Mouse (Mus musculus) kidney, adult 9 months (tissue): ENCODE data around the gene Icam1.

Experiments used
- DNase-seq: peaks from one replicate; pipeline ENCODE4 v3.0.0; 2022

The Icam1 gene

DNA sequence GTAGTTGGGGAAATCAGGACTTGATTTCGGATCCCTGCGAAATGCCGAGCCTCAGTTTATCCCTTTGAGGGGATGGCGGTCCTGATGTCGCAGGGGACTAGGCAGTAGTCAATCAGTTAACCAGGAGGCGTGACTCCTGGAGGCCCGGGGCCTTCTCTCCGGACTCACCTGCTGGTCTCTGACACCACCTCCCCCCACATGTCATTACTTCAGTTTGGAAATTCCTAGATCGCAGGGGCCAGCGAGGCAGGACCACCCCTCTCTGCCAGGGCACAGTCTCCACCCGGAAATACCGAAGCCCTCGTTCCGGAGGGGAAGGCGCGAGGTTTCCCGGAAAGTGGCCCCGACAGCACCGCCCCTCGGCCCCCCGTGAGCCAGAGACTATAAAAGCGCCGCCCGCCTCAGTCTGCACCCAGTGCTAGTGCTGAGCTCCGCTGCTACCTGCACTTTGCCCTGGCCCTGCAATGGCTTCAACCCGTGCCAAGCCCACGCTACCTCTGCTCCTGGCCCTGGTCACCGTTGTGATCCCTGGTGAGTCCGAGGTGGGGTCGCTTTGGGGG lies at the start of gene Icam1:
Gene Icam1 (plus strand): TSS at position 415 of the 560 bp plus-strand sequence.
- DNase-seq: peak; percentile 90

DNA sequence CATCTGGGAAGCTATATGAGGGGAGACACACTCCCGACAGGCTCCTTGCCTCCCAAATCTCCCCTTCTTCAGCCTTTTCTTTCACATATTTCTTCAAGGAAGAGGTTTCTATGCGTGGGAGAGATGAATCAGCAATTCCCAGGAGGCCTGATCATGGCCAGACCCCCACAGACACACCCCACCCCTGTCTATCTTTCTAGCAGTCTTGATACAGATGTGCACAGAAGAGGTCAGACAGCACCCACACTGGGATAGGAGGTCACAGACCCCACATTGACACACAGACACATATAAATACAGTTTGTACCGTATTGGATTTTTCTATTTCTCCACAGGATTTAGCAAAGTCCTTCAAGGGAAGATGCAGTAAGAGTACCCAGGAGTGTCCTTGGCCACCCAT lies 49.8 kb upstream of the Icam1 start:
- no peak for DNase-seq

DNA sequence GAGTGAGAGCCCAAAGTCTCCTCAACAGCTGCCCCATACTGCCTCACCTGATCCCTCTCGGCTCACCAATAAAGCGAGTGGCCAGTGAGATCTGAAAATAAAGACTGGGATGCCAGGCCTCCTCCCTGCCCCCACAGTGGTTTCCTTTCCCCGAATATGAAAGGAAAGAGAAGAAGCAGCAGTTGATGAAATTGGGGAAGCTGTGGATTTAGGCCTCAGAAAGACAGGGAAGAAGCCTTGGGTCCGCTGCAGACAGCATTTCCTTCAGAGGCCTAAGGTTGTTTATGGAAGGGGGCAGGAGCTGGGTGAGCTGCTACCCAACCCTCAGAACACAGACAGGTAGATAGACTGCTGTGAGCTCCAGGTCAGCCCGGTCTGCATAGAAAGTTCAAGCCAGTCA lies 49.0 kb upstream of the Icam1 start:
- DNase-seq: no peak

DNA sequence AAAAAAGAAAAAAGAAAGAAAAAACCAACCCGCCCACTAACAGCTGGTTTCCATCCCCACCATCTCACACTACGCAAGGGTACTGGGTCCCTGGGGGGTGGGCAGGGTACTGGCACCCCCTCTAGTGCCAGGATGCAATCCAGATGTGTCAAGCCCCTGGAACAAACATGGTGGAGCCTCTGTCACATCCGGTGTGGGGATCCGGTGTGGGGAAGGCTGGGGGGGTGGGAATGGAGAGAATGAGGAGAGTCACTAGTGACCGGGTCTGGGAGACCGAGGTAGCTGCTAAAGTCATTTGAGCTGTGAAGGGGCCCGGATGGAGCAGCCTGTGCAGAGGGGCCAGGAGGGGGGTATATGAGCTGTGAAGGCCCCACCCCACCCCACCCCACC lies 44.0 kb upstream of the Icam1 start:
- DNase-seq: no peak

DNA sequence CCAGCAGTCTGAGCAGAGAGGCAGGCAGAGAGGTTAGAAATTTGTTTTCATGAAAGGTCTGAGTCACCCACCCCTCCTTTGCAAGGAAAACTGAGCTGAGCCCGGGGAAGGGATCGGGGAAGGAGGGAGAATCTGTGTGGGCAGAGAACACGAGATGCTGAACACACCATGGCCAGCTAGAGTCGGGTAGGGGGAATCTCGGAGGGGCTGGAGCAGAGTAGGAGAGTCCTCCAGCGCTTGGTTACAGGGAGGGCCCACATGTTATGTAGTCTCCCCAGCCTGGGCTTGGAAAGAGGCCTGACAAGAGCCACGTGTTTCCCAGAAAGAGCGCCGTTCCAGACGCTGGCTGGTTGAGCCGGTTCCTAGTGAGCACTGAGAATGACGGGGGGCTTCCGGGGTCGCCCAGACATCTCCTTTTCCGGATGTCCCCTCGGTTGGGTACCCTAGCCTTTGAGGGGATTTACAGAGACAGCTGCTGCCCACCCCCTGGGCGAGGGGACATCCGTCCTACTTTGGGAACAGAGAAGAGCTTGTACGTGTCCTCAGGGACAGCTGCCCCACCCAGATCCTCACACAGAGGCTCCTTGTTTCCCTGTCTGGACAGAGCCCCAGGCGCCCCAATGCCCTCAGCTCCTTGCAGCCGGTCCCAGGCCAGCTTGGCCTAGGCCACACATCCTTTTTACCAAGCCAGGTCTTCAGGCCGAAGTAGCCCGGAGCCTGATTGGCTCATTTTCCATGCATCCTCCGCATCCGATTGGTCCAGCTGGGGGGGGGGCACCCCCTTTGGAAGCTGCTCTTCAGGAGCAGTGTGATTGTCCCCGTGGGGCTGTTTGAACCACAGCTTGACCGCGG lies 43.4 kb upstream of the Icam1 start:
- peak; percentile 43 for DNase-seq

DNA sequence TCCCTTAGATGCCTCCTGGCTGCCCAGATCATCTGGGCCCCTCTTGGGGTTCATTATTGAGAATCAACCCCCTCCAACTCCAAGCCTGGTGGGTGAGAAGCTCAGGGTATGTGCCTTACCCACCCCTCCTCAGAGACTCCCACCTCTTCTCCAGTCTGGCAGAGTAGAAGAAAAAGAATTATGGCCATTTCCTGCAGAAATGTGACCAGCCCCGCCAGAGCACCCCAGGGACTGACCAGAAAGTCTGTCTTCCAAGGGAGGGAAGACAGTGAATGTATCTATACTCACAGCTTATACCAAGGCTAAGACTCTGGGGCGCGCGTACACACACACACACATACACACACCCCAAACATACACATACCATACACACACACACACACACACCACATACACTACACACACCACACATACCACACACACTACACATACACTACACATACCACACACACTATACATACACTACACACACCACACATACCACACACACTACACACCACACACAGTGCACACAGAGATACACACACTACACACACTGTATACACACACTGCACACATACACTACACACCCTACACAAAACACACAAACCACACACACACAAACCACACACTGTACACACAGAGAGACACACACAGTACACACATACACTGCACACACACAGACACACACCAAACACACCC lies 42.6 kb upstream of the Icam1 start:
- DNase-seq: peak; percentile 27

DNA sequence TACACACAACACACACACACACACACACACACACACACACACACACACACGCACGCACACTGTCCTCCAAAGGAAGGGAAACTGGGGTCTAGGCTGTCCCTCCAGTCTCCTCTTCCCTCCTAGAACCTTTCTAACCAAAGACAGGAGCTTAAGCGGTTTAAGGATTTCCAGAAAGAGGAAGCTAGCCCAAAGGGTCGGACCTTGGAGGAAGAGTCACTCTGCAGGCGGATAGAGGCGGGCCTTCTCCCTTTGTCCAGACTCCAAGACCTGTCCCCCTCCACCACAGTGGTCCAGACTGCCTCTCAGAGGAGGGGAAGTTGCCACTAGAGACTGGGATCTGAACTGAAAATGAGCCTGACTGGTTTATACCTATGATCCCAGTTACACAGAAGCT lies 42.1 kb upstream of the Icam1 start:
- no peak for DNase-seq

DNA sequence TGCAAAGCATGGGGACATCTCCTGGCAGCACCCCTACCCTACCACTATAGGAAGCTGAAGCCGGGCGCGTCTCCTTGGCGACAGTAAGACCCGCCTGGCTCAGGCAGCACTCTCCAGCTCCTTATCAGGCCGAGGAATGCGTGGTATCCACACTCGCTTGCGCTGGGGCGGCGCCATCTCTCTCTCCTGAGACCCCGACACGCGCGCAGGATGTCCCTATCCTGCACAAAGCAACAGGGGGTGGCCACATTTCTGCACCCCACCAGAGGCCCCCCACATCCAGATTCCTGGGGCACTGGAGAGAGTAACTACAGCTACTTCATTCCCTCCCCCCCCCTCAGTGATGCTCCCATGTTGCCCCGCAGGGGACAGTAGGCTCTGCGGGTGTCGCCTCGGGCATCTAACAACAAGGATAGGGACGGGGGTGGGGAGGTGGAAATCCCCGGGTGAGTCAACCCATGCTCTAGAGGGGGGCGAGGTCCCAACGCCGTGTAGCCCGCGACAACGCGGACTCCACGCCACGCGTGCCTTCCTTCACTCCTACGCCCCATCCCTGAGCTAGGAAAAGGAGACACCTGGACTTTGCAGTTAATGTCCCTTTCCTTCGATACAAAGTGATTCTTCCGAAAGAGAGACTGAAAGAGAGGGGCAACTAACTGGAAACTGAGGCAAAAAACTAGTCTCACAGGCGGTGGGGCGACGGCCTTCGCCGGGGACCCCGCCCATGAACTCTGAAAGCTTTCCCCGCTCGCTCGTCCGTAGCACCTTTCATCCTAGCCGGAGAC lies 40.2 kb upstream of the Icam1 start:
- peak; percentile 19 for DNase-seq

DNA sequence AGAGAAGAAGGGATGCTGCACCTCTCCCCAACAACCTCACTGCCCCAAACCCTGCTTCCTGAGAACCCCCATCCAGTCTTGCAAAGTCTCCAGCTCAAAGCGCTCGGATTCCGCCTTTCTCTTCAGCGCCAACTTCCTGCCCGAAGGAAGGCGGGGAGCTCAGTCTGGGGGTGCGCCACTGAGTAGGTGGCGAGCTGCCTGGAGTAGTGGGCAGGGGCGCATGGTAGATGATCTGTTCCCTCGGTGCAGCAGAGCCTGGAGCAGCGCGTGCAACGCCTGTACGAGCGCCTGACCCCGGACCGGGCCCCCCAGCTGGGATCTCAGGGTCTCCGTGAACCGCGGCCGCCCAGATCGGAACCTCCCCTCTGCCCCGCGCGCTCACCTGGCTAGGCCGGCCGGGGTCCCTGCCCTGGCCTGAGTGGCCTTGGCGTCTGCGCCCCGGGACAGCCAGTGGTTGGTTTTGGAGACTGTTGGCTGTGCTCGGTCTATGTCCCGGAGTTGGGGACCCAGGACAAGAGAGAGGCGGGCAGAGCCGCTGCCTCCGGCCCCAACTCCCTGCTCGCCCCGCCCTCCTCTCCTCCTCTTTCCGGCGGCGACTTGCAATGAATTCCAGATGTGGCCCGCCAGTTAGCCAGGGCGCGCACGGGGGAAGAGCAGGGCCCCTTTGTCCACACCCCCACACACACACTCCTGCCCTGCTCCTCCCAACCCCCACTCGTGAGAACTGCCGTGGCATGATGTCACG lies 39.4 kb upstream of the Icam1 start, which contains the start of gene S1pr2:
Gene S1pr2 (minus strand): TSS at position 566 of the 745 bp plus-strand sequence.
- DNase-seq: peak; percentile 73

DNA sequence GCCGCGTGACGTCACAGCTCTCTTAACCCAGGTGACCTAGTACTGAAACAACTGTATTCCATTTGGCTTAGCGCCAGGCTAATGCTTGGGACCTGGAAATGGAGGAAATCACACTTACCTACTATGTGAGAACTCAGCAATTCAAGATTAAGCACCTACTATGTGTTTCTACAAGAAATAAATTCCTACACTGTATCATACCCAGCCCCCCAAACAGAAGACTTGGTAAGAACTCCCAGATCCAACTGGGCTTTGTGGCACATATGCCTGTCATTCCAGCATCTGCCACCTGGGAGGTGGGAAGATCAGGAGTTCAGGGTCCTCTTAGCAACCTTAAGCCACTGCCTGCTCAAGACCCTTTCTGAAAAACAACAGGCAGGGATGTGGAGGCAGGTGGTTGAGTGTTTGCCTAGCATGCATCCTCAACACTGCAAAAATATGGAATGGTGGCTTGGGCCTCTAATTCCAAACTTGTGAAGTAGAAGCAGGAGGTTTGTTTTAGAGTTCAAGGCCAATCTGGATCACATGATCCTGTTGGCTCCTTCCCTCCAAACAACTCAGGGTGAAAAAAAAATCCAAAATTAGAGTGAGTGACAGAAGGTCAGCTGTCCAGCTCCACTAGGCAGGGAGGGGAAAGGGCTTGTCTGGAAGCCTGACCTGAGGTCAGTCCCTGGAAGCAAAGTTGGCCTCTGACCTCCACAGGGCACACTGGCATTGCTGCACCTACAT lies 38.7 kb upstream of the Icam1 start:
- no peak for DNase-seq

DNA sequence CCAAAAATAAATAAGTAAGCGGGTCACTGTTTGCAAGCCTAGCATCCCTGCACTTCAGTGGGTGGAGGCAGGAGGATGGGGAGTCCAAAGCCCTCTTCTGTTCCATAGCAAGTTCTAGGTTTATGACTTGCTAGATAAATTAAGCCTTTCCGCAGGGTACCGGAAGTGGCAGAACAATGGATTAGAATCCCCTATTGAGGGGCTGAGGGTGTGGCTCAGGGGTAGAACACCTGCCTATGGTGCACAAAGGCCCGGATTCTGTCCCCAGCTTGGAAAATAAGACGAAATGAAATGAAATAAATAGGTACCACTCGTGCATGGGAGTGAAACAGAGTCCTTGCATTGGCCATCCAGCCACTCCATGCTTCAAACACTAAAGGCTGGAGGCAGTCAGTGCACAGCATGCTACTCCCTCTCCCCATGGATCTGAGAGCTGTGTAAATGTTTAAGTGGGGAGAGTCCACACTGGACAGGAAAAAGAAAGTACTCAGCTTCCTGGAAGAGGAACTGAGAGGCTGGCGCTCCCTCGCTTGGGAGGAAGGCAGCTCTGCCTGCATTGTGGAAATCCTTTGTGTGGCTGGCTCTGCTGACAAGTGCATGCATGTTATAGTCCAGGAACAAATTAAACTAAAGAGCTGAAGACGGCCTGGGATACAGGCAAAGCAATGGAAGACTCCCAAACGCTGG lies 37.2 kb upstream of the Icam1 start:
- no peak for DNase-seq

DNA sequence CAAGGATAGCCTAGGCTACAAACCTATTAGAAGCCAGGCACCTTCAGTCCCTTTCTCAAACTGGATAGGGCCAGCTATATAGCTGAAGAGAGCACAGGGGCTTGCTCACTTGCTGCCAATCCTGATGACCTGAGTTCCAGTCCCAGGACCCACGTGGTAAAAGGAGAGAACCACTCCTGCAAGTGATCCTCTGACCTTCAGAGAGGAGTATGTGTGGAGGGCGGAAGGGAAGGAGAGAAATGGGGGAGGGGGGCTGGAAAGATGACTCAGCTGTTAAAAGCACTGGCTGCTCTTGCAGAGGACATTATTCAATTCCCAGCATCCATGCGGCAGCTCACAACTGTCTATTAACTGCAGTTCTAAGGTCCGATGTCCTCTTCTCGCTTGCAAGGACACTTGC lies 36.6 kb upstream of the Icam1 start:
- no peak for DNase-seq

DNA sequence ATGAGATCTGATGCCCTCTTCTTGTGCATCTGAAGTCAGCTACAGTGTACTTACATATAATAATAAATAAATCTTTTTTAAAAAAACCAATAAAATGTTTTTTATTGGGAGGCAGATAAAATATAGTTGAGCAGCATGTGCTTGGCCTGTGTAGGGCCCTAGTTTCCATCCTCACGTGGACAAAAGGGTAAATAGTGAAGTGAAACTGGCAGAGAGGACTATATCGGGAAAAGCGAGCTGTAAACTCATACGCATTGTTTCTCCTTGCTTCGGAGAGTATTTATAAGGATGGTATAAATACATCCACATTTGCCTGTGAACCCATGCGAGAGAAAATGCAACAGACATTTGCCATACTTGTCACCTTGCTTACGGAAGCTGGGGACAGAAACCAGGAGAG lies 36.0 kb upstream of the Icam1 start:
- DNase-seq: no peak

DNA sequence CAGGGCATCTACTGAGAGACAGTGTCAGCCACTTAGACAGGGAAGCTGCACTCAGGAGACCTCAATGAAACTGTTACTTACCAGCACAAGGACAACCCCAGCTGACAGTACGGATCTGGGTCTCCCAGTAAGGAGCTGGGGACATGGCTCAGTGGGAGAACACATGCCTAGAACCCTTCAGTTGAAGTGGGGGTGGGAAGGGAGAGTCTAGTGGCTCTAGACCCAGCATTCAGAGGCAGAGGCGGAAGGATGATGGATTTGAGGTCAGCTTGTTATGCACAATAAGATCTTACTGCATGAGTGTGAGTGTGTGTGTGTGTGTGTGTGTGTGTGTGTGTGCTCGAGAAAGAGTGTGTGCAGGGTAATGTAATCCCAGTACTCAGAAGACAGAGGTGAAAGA lies 33.6 kb upstream of the Icam1 start:
- DNase-seq: no peak

DNA sequence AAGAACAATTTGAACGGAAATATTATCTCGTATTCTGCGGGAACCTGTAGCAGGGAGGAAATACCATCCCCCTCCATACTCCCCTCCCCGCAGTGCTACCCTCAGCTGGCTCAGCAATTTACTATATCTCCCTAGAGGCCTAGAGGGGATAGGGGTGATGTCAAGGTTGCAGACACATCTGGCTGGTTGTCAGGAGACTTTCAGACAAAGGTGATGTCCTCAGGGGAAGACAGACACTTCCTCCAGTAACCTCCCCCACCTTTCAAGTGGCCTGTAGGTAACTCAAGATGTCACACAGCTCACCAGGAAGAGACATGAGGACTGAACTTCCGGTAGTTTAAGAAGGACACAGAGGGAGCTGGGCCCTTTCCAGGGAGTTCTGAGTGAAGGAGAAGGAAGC lies 32.6 kb upstream of the Icam1 start:
- DNase-seq: no peak

DNA sequence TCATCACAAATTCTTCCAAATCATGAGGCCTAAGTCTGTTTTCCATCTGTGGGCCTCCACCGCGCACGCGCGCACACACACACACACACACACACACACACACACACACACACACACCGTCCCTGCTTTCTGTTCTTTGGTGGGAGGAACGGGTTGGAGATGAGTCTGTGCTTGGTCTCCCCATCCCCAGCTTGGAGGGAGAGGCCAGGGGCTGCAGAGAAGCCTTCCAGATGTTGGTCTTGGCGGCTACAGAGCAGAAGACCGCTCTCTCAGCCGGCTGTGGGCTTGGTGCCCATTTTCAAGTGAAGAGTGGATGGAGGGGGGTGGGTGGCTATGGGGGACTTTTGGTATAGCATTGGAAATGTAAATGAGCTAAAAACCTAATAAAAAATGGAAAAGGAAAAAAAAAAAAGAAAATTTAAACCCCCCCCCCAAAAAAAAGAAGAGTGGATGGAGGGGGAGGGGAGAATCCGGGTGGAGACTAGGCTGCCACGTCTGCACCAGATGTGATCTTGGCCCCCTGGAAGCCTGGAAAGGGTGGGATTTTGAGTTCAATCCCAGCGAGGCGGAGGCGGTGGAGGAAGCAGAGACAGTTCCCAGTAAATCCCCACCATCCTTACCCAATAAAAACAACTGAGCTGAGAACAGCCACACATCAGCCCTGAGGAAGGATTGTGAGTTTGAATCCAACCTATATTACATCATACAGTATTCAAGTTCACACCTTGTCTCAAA lies 28.7 kb upstream of the Icam1 start:
- no peak for DNase-seq

DNA sequence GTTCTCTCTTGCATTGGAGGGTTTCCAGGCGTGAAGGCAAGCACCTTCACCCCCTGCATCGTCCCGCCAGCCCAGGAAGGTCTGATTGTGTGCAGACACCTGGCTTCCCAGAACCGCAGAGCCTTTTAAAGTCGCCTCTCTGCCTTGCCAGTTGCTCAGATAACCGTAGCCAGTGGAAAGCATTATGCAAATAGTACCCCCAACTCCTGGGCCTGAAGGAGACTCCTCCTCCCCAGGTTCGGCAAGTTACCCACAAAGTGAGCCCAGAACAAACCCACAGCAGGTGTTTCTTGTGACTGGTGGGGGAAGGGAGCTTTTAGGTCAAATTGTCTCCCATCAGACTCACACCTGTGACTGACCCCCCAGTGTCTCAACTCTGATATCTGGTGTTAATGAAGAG lies 27.8 kb upstream of the Icam1 start:
- no peak for DNase-seq

DNA sequence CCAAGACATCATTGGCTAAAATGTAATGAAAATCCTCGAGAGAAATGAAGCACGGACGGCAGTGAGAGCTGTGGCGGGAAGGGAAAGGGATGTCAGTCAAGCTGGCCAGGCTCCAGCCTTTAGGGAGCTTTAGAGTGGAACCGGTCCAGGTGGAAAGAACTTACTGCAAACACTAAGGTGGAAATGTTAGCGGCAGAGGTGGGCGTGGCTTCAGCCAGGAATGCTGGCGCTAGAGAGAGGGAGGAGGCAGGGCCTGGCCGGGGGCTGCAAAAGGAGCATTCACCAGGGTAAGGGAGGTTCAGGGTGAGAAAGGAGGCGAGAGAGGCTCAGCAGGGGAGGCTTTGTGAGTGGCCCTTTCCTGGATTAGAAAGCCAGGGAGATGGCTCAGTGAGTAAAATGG lies 24.9 kb upstream of the Icam1 start:
- DNase-seq: peak; percentile 63

DNA sequence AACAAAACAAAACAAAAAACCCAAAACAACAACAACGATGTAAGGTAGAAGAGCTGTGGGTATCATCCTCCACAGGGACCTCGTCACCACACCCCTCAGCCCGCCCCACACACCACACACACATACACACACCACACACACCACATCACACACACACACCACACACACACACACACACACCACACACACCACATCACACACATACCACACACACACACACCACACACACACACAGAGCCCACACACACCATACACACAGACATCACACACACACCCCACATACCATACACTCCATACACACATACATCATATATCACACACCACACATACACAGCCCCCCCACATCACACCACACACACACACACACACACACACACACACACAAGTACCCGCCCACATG lies 24.2 kb upstream of the Icam1 start:
- no peak for DNase-seq

DNA sequence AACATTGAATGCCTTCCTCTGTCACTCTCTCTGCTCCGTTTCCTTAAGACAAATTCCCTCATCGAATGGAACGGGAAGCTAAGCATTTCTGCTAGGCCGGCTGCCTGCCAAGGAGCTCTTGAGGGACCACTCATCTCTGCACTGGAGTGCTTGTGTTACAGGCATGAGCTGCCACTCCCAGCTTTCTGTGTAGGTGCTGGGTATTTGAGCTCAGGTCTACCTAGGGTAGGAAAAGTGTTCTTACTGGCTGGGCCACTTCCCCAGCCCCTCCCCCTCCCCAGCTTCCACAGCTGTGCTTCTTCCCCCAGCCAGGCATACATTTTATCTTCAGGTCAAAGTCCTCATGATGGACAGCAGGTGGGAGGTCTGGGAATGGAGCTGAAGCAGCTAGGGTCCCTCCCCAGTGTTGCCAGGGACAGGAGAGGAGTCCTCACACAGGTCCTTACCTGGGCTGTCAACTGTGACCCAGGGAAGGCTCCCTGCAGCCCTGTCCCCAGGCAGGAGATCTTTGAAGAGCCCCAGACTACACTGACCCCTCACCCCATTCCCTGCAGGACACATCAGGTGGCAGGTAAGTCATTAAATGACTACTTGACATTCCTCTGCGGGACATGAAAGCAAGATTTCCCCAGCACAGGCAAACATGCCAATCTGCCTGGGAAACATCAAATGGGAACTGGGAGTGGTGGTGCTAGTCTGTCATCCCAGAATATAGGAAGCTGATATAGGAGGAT lies 22.5 kb upstream of the Icam1 start:
- DNase-seq: no peak
